Mouse (Mus musculus): ENCODE results near the gene Iqcg.

The Iqcg gene

GRCm38 (mm10) chr16:33048686-33049085 is 7.3 kb downstream of the Iqcg start:
- DNase-seq, result no peak

GRCm38 (mm10) chr16:33048004-33048403 is 8.0 kb downstream of the Iqcg start:
- DNase-seq, result no peak

- DNase-seq, result no peak
Observed at GRCm38 (mm10) chr16:33043268-33043667, 12.8 kb downstream of the Iqcg start.

- DNase-seq, result no peak
Observed at GRCm38 (mm10) chr16:33042682-33043081, 13.3 kb downstream of the Iqcg start.

- DNase-seq, result no peak
Observed at GRCm38 (mm10) chr16:33036006-33036405, 20.0 kb downstream of the Iqcg start.

- DNase-seq, result no peak
Observed at GRCm38 (mm10) chr16:33026357-33026756, 29.7 kb downstream of the Iqcg start.

GRCm38 (mm10) chr16:33024456-33025104 is 31.4 kb downstream of the Iqcg start:
- DNase-seq, result no peak

GRCm38 (mm10) chr16:33023750-33024149 is 32.3 kb downstream of the Iqcg start:
- peak; percentile 94 for DNase-seq

- no peak for DNase-seq
Observed at GRCm38 (mm10) chr16:33021381-33021780, 34.6 kb downstream of the Iqcg start.

- DNase-seq, result peak; percentile 57
Observed at GRCm38 (mm10) chr16:33019117-33019770, 36.8 kb downstream of the Iqcg start.

GRCm38 (mm10) chr16:33017677-33018349 is 38.2 kb downstream of the Iqcg start:
- no peak for DNase-seq

- no peak for DNase-seq
Observed at GRCm38 (mm10) chr16:33015986-33016385, 40.0 kb downstream of the Iqcg start.

- DNase-seq, result no peak
Observed at GRCm38 (mm10) chr16:33015396-33015907, 40.6 kb downstream of the Iqcg start.

- no peak for DNase-seq
Observed at GRCm38 (mm10) chr16:33014921-33015320, 41.1 kb downstream of the Iqcg start.

- DNase-seq, result no peak
Observed at GRCm38 (mm10) chr16:33013801-33014200, 42.2 kb downstream of the Iqcg start.

- DNase-seq, result no peak
Observed at GRCm38 (mm10) chr16:33010166-33010565, 45.9 kb downstream of the Iqcg start.

GRCm38 (mm10) chr16:33007436-33007835 is 48.6 kb downstream of the Iqcg start:
- DNase-seq, result peak; percentile 62

- no peak for DNase-seq
Observed at GRCm38 (mm10) chr16:33006888-33007287, 49.1 kb downstream of the Iqcg start.

- DNase-seq, result peak; percentile 35
Observed at GRCm38 (mm10) chr16:33005216-33005615, 50.8 kb downstream of the Iqcg start.

- DNase-seq, result no peak
Observed at GRCm38 (mm10) chr16:32992158-32992557, 63.9 kb downstream of the Iqcg start.

GRCm38 (mm10) chr16:32984631-32985030 is 71.4 kb downstream of the Iqcg start:
- DNase-seq, result no peak

GRCm38 (mm10) chr16:32981405-32981804 is 74.6 kb downstream of the Iqcg start:
- DNase-seq, result no peak

- no peak for DNase-seq
Observed at GRCm38 (mm10) chr16:32980227-32980626, 75.8 kb downstream of the Iqcg start.

GRCm38 (mm10) chr16:32973047-32973446 is 83.0 kb downstream of the Iqcg start:
- no peak for DNase-seq

Data from kidney, postnatal 10 days (tissue).